Mouse (Mus musculus) ovary, postnatal 36 days (tissue): ENCODE results near the gene Mafk.
A peak's percentile ranks its signal among the peaks of the same experiment; 100 is the strongest.

Experiments used
- DNase-seq: peaks from one replicate; pipeline ENCODE4 v3.0.0; 2022; ENCODE audit warnings: low spot score, mixed read lengths

Mafk gene

GRCm38 (mm10) chr5:139818801-139819200 lies 27.5 kb downstream of the Mafk start:
- DNase-seq = peak; percentile 54

GRCm38 (mm10) chr5:139819538-139820181 lies 28.3 kb downstream of the Mafk start, which contains the start of gene Tmem184a:
Gene Tmem184a (minus strand): TSS chr5:139819917.
- DNase-seq = no peak

GRCm38 (mm10) chr5:139821466-139822459 lies 30.4 kb downstream of the Mafk start:
- no peak for DNase-seq

- DNase-seq = no peak
Observed at GRCm38 (mm10) chr5:139824531-139824930, 33.2 kb downstream of the Mafk start.

- DNase-seq = no peak
Observed at GRCm38 (mm10) chr5:139825947-139826346, 34.6 kb downstream of the Mafk start.

- DNase-seq = peak; percentile 89
Observed at GRCm38 (mm10) chr5:139826357-139827055, 35.2 kb downstream of the Mafk start, which contains the start of the genes Gm26938 and Psmg3. Gene Gm26938 (minus strand): TSS chr5:139826407. Gene Psmg3 (minus strand): TSS chr5:139826885.

- DNase-seq = no peak
Observed at GRCm38 (mm10) chr5:139827593-139827992, 36.3 kb downstream of the Mafk start.

- DNase-seq = no peak
Observed at GRCm38 (mm10) chr5:139829384-139829783, 38.1 kb downstream of the Mafk start.

GRCm38 (mm10) chr5:139830734-139831133 lies 39.4 kb downstream of the Mafk start:
- no peak for DNase-seq

GRCm38 (mm10) chr5:139832125-139832524 lies 40.8 kb downstream of the Mafk start:
- no peak for DNase-seq

GRCm38 (mm10) chr5:139835706-139836105 lies 44.4 kb downstream of the Mafk start:
- DNase-seq = no peak

- peak; percentile 35 for DNase-seq
Observed at GRCm38 (mm10) chr5:139838476-139838892, 47.2 kb downstream of the Mafk start.

- DNase-seq = no peak
Observed at GRCm38 (mm10) chr5:139839142-139839541, 47.8 kb downstream of the Mafk start.

GRCm38 (mm10) chr5:139849626-139850320 lies 58.5 kb downstream of the Mafk start:
- peak; percentile 51 for DNase-seq
